Mouse (Mus musculus) hindbrain, embryonic 10.5 days (tissue): ENCODE results near the gene Plcb4. TPM values are rescaled to one million over a fixed set of nuclear protein-coding genes. Genes with fewer than 3 reads are reported as not detected.

Experiments used
- DNase-seq: peaks from one replicate; pipeline ENCODE4 v3.0.0-alpha.2; 2017; ENCODE audit warnings: low spot score
- H3K27ac ChIP-seq: fragments of 300-500 bp; sonication (generic); 2 replicates; pipeline ENCODE4 v1.5.1; 2016; ENCODE audit warnings: mild to moderate bottlenecking, moderate library complexity
- H3K27me3 ChIP-seq: fragments of 300-500 bp; sonication (generic); 2 replicates; pipeline ENCODE4 v1.6.1; 2016; ENCODE audit warnings: mild to moderate bottlenecking; ENCODE audit not compliant: poor library complexity, insufficient read depth, severe bottlenecking
- H3K36me3 ChIP-seq: fragments of 300-500 bp; sonication (generic); 2 replicates; pipeline ENCODE4 v1.6.1; 2016; ENCODE audit warnings: mild to moderate bottlenecking, moderate library complexity
- H3K4me1 ChIP-seq: fragments of 300-500 bp; sonication (generic); replicated peaks from 2 replicates; pipeline ENCODE4 v1.6.1; 2016; ENCODE audit warnings: mild to moderate bottlenecking
- H3K4me3 ChIP-seq: fragments of 300-500 bp; sonication (generic); 2 replicates; pipeline ENCODE4 v1.5.1; 2016; ENCODE audit warnings: mild to moderate bottlenecking, moderate library complexity
- H3K9me3 ChIP-seq: fragments of 300-500 bp; sonication (generic); 2 replicates; pipeline ENCODE4 v1.6.1; 2016; ENCODE audit warnings: mild to moderate bottlenecking, moderate library complexity
- WGBS: fragments of 180-500 bp; shearing (Covaris S2); methylation state at CpG from one replicate; pipeline ENCODE4 v1.1.7; 2016; 5-methylcytosine and 5-hydroxymethylcytosine counted together
- polyA plus RNA-seq: library from polyadenylated mRNA; unstranded; fragments of >200 nt; fragmentation: Nextera tagmentation; extraction: Ambion mirVana; gene quantifications from 2 replicates; pipeline ENCODE4 v1.2.1, GENCODE M21; 2016

Gene Plcb4
- polyA plus RNA-seq, 1 experiment from 2014 or later = 15.6 TPM

- no peaks in the 10 kb centered on the region for H3K9me3 ChIP-seq
- peak; percentile 38 for DNase-seq
- peak overlapping the region; percentile 82 for H3K27ac ChIP-seq
- H3K4me3 ChIP-seq = peak overlapping the region; percentile 38
- no peaks in the 10 kb centered on the region for H3K36me3 ChIP-seq
- no peaks in the 10 kb centered on the region for H3K27me3 ChIP-seq
- 35% methylated on average over 8 of the region's 8 CpGs for WGBS
- peaks cover 31% of the 10 kb centered on the region for H3K4me1 ChIP-seq
Observed at GRCm38 (mm10) chr2:135711049-135711924, 52.5 kb downstream of the Plcb4 start.

DNA sequence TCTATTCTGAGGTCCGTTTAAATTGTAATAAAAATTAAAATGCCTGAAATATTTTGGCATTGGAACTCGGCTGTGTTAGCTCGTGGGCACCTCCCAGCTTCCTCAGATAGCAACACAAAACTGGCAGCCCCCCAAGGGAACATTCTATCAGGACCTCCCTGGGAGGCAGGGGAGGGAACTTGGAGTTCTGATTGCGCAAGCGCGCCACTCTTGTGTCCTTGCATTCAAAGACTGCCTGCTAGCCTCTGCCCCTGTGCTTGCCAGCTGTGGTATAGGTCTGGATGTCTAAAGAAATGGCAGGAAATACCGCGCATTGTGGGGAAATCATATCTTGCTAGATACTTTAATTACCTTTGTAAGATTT lies 53.1 kb downstream of the Plcb4 start:
- H3K9me3 ChIP-seq = no peaks in the 10 kb centered on the region
- no peaks in the 10 kb centered on the region for H3K27me3 ChIP-seq
- H3K36me3 ChIP-seq = no peaks in the 10 kb centered on the region
- peak overlapping the region; percentile 38 for H3K4me3 ChIP-seq
- H3K27ac ChIP-seq = peak overlapping the region; percentile 82
- 10% methylated on average over 8 of the region's 8 CpGs for whole genome bisulfite sequencing
- H3K4me1 ChIP-seq = peaks cover 31% of the 10 kb centered on the region
- peak; percentile 60 for DNase-seq

- Histone ChIP-seq H3K9me3 (no peaks in the 10 kb centered on the region), H3K4me3 (no peak overlapping the region; the same call in 1 of the 2 replicates), H3K27ac (peak overlapping the region; percentile 60; the same call in 1 of the 2 replicates), H3K4me1 (peaks cover 35% of the 10 kb centered on the region), H3K27me3 (no peaks in the 10 kb centered on the region), H3K36me3 (no peaks in the 10 kb centered on the region)
- 23% methylated on average over 5 of the region's 5 CpGs for WGBS
- DNase-seq = no peak
Observed at GRCm38 (mm10) chr2:135712331-135712730, 53.5 kb downstream of the Plcb4 start.

GRCm38 (mm10) chr2:135712921-135713320 lies 54.1 kb downstream of the Plcb4 start:
- 59% methylated on average over 6 of the region's 6 CpGs for WGBS
- DNase-seq = no peak
- H3K9me3 ChIP-seq = no peaks in the 10 kb centered on the region
- H3K27me3 ChIP-seq = no peaks in the 10 kb centered on the region
- H3K27ac ChIP-seq = peak overlapping the region; percentile 60; the same call in 1 of the 2 replicates
- peaks cover 41% of the 10 kb centered on the region for H3K4me1 ChIP-seq
- H3K4me3 ChIP-seq = no peak overlapping the region
- H3K36me3 ChIP-seq = no peaks in the 10 kb centered on the region

- Histone ChIP-seq H3K27ac (no peak overlapping the region), H3K4me1 (peaks cover 32% of the 10 kb centered on the region)
- DNase-seq = no peak
Observed at GRCm38 (mm10) chr2:135716180-135716579, 57.4 kb downstream of the Plcb4 start.

DNA sequence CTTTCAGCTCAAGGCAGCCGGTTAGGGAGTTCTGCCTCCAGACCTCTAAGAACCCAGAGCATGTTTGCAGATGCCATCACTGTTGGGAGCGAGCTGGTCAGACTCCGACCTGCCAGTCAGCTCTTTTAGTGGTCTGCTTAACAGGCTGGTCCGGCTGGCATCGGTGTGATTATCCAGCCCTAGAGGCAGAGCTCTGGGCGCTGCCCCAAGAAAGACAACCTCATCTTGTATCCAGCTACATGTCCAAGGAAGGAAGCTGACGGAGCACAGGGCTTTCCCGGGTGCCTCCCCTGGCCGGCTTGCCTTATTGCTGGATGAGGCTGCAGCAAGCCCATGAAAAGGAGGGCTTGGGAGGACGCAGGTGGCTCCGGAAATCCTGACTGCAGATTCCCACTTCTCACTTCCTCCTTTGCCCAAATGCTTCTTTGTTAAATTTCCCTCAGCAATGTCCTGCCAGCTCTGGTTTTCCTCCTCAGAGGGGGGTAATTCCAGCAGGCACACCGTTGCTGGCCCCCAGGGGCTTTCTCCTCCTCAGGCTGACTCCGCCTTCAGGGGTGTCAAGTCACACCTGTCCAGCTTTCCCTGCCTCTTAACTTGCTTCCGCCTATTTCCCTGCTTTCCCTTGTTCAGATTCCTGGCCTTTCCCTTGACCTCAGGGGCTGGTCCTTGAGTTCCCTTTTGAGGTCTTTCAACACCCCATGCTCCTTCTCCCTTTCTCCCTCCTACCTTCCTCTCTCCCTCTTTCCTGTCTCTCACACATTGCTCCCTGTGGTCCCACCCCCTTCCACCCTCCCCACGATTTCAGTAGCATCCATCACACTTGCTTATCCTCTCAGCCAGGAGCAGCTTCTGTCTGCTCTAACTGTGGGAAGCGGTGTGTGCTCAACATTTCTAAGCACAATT lies 58.7 kb downstream of the Plcb4 start:
- H3K27ac ChIP-seq = peak overlapping the region; percentile 9; the same call in 1 of the 2 replicates
- peaks cover 27% of the 10 kb centered on the region for H3K4me1 ChIP-seq
- H3K4me3 ChIP-seq = no peak overlapping the region
- H3K36me3 ChIP-seq = no peaks in the 10 kb centered on the region
- no peaks in the 10 kb centered on the region for H3K27me3 ChIP-seq
- DNase-seq = no peak
- no peaks in the 10 kb centered on the region for H3K9me3 ChIP-seq
- WGBS = 27% methylated on average over 16 of the region's 16 CpGs

More at GRCm38 (mm10) chr2:135716180-135716579, 57.4 kb downstream of the Plcb4 start:
- Histone ChIP-seq H3K36me3 (no peaks in the 10 kb centered on the region), H3K4me3 (no peak overlapping the region), H3K27me3 (no peaks in the 10 kb centered on the region), H3K9me3 (no peaks in the 10 kb centered on the region)
- 91% methylated on average over 4 of the region's 4 CpGs for WGBS

- no peaks in the 10 kb centered on the region for H3K9me3 ChIP-seq
- WGBS = 58% methylated on average over 5 of the region's 5 CpGs
- H3K4me1 ChIP-seq = peaks cover 20% of the 10 kb centered on the region
- no peak overlapping the region for H3K27ac ChIP-seq
- H3K4me3 ChIP-seq = no peak overlapping the region
- H3K36me3 ChIP-seq = no peaks in the 10 kb centered on the region
- no peaks in the 10 kb centered on the region for H3K27me3 ChIP-seq
- DNase-seq = no peak
Observed at GRCm38 (mm10) chr2:135722109-135722508, 63.3 kb downstream of the Plcb4 start.

- DNase-seq = no peak
- WGBS = 91% methylated on average over 6 of the region's 6 CpGs
- H3K9me3 ChIP-seq = no peaks in the 10 kb centered on the region
Observed at GRCm38 (mm10) chr2:135723387-135723786, 64.6 kb downstream of the Plcb4 start.

GRCm38 (mm10) chr2:135724489-135724888 lies 65.7 kb downstream of the Plcb4 start:
- 92% methylated on average over 10 of the region's 10 CpGs for WGBS
- H3K9me3 ChIP-seq = no peaks in the 10 kb centered on the region
- no peaks in the 10 kb centered on the region for H3K27me3 ChIP-seq
- H3K27ac ChIP-seq = no peak overlapping the region
- no peak for DNase-seq
- H3K4me3 ChIP-seq = no peak overlapping the region
- no peaks in the 10 kb centered on the region for H3K36me3 ChIP-seq
- peaks cover 11% of the 10 kb centered on the region for H3K4me1 ChIP-seq

More at GRCm38 (mm10) chr2:135723387-135723786, 64.6 kb downstream of the Plcb4 start:
- H3K4me3 ChIP-seq = no peak overlapping the region
- peaks cover 11% of the 10 kb centered on the region for H3K4me1 ChIP-seq
- no peaks in the 10 kb centered on the region for H3K27me3 ChIP-seq
- no peaks in the 10 kb centered on the region for H3K36me3 ChIP-seq
- no peak overlapping the region for H3K27ac ChIP-seq

DNA sequence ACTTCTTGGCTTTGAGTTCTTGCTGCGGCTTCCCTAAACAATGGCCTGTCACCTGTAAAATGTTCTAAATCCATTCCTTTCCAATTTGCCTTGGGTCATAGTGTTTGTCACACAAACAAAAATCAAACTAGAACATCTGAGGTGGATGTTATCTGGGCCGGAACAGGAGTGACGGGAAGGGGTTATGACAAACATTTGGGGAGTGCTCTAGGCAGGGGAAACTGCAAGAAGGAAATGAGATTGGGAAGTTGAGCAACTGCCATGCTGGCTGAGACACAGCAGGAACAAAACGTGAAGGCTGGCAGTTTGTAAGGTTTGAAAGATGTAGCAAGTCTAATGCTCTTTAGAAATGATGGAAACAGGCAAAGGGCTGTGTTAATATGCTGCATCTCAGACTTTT lies 66.6 kb downstream of the Plcb4 start:
- Histone ChIP-seq H3K27me3 (no peaks in the 10 kb centered on the region), H3K9me3 (no peaks in the 10 kb centered on the region), H3K4me1 (peaks cover 11% of the 10 kb centered on the region), H3K36me3 (no peaks in the 10 kb centered on the region), H3K4me3 (no peak overlapping the region), H3K27ac (no peak overlapping the region)
- DNase-seq = no peak
- WGBS = 81% methylated on average over 4 of the region's 4 CpGs

DNA sequence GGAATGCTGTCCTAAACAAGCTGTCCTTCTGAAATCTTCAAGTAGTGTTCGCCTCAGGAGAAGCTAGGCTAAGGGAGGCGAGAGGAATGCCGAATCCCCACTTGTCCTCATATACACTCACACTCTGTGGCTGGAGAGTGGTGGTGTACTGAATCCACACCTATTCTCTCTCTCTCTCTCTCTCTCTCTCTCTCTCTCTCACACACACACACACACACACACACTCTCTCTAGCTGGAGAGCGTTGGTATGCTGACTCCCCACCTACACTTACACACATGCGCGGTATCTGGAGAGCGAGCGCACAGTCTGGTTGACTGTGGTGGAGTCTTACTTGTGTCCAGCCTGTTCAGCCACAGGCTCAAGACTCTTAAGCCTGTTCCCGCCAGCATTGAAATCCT lies 68.3 kb downstream of the Plcb4 start:
- H3K4me1 ChIP-seq = peaks cover 16% of the 10 kb centered on the region
- 90% methylated on average over 9 of the region's 9 CpGs for WGBS
- no peak overlapping the region for H3K4me3 ChIP-seq
- no peak for DNase-seq
- H3K27me3 ChIP-seq = no peaks in the 10 kb centered on the region
- no peaks in the 10 kb centered on the region for H3K36me3 ChIP-seq
- no peaks in the 10 kb centered on the region for H3K9me3 ChIP-seq
- no peak overlapping the region for H3K27ac ChIP-seq

DNA sequence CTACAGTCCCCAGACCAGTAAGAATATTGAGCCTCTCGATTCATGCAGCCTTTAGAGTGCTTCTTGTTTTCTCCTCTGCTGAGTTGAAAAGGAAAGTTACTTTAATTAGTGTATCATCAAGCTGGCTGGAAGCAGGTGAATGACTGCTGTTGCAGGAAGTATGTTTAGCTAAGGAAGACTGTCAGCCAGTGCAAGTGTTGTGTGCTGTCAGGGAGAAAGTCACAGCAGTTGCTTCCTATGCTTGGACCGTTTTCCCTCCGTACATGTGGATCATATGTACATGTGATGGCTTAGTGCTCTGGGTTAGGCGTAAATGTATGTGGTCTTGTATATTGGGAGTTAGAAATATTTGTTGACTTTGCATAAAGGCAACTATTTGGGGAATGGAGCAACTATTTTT lies 69.1 kb downstream of the Plcb4 start:
- Histone ChIP-seq H3K36me3 (no peaks in the 10 kb centered on the region), H3K4me1 (peaks cover 14% of the 10 kb centered on the region; the same call in 1 of the 2 replicates), H3K27me3 (no peaks in the 10 kb centered on the region), H3K27ac (no peak overlapping the region), H3K4me3 (no peak overlapping the region), H3K9me3 (no peaks in the 10 kb centered on the region)
- DNase-seq = no peak
- 91% methylated on average over 4 of the region's 4 CpGs for WGBS

DNA sequence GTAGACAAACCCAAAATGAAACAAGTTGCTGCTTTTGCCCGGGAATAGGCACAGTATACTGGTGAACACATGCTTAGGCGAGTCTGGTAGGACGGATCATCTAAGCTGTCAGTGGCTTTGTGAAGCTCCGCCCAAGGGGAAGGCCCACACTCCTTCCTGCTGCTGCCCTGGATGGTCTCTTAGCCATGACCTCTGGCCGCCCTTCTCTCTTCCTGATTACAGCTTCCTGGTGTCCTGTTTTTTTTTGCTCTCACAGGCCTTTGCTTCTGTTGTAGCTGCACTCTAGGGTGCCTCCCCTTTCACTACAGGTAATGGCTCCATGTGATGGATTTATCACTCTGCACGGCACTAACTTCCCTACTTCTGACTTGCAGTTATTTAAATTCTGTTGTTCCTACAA lies 72.8 kb downstream of the Plcb4 start:
- no peak for DNase-seq
- peaks cover 30% of the 10 kb centered on the region for H3K4me1 ChIP-seq
- no peak overlapping the region for H3K4me3 ChIP-seq
- no peak overlapping the region for H3K27ac ChIP-seq
- no peaks in the 10 kb centered on the region for H3K9me3 ChIP-seq
- H3K27me3 ChIP-seq = no peaks in the 10 kb centered on the region
- no peaks in the 10 kb centered on the region for H3K36me3 ChIP-seq
- WGBS = 56% methylated on average over 6 of the region's 6 CpGs
